Mouse (Mus musculus): ENCODE results near the gene Slc5a2. TPM values are rescaled to one million over a fixed set of nuclear protein-coding genes. Genes with fewer than 3 reads are reported as not detected.

The Slc5a2 gene
- total RNA-seq, 1 experiment from 2014 or later, result not detected

- DNase-seq, result no peak
Measured at GRCm38 (mm10) chr7:128251946-128252345, 13.5 kb upstream of the Slc5a2 start.

GRCm38 (mm10) chr7:128252609-128253008 is 12.8 kb upstream of the Slc5a2 start:
- DNase-seq, result peak; percentile 42

- DNase-seq, result no peak
Measured at GRCm38 (mm10) chr7:128254978-128255377, 10.5 kb upstream of the Slc5a2 start.

GRCm38 (mm10) chr7:128255757-128256156 is 9.7 kb upstream of the Slc5a2 start:
- no peak for DNase-seq

- peak; percentile 55 for DNase-seq
Measured at GRCm38 (mm10) chr7:128256783-128257334, 8.6 kb upstream of the Slc5a2 start.

GRCm38 (mm10) chr7:128266056-128266455 is 599 bp downstream of the Slc5a2 start:
- no peak for DNase-seq

- DNase-seq, result no peak
Measured at GRCm38 (mm10) chr7:128267391-128267790, 1.9 kb downstream of the Slc5a2 start.

- no peak for DNase-seq
Measured at GRCm38 (mm10) chr7:128267813-128268212, 2.4 kb downstream of the Slc5a2 start.

- no peak for DNase-seq
Measured at GRCm38 (mm10) chr7:128270431-128270850, 5.0 kb downstream of the Slc5a2 start.

- DNase-seq, result no peak
Measured at GRCm38 (mm10) chr7:128271496-128271895, 6.0 kb downstream of the Slc5a2 start.

- peak; percentile 50 for DNase-seq
Measured at GRCm38 (mm10) chr7:128276051-128276450, 10.6 kb downstream of the Slc5a2 start.

- DNase-seq, result no peak
Measured at GRCm38 (mm10) chr7:128279750-128280149, 14.3 kb downstream of the Slc5a2 start.

- DNase-seq, result no peak
Measured at GRCm38 (mm10) chr7:128281765-128282164, 16.3 kb downstream of the Slc5a2 start.

- no peak for DNase-seq
Measured at GRCm38 (mm10) chr7:128282532-128283244, 17.2 kb downstream of the Slc5a2 start.

GRCm38 (mm10) chr7:128284047-128284446 is 18.6 kb downstream of the Slc5a2 start:
- DNase-seq, result no peak

GRCm38 (mm10) chr7:128285060-128285459 is 19.6 kb downstream of the Slc5a2 start:
- DNase-seq, result peak; percentile 37

GRCm38 (mm10) chr7:128288923-128289544 is 23.6 kb downstream of the Slc5a2 start:
- peak; percentile 49 for DNase-seq

- no peak for DNase-seq
Measured at GRCm38 (mm10) chr7:128294785-128295184, 29.3 kb downstream of the Slc5a2 start.

- no peak for DNase-seq
Measured at GRCm38 (mm10) chr7:128296514-128296913, 31.1 kb downstream of the Slc5a2 start.

- no peak for DNase-seq
Measured at GRCm38 (mm10) chr7:128297291-128297616, 31.8 kb downstream of the Slc5a2 start.

- DNase-seq, result peak; percentile 80
Measured at GRCm38 (mm10) chr7:128297617-128298480, 32.4 kb downstream of the Slc5a2 start, which contains the start of gene BC017158. Gene BC017158, minus strand, starts transcription at chr7:128298170.

- DNase-seq, result no peak
Measured at GRCm38 (mm10) chr7:128298481-128299342, 33.3 kb downstream of the Slc5a2 start.

Measured in adrenal gland, postnatal 14 days (tissue).